Mouse (Mus musculus) CH12.LX (cell line): ENCODE measurements around the gene Fam126b. TPM values are rescaled to one million over a fixed set of nuclear protein-coding genes. Genes with fewer than 3 reads are reported as not detected.

Source experiments
- DNase-seq: peaks from one replicate; pipeline ENCODE4 v3.0.0-alpha.2; 2013; ENCODE audit errors: extremely low read depth
- H3K27ac ChIP-seq: 2 replicates; pipeline ENCODE4 v1.5.1; 2012; ENCODE audit warnings: low read depth, mild to moderate bottlenecking, control low read depth, moderate library complexity; ENCODE audit not compliant: insufficient read depth
- H3K27me3 ChIP-seq: replicated peaks from 2 replicates; pipeline ENCODE3; 2012; ENCODE audit warnings: inconsistent platforms
- H3K36me3 ChIP-seq, 2 experiments: replicated peaks in 1 of 2; 2 replicates each; pipeline versions ENCODE3 to v1.6.1; 2012; ENCODE audit warnings: inconsistent platforms in 1 of 2, low read length in 1 of 2, mild to moderate bottlenecking in 1 of 2, mixed read lengths in 1 of 2, moderate library complexity in 1 of 2; ENCODE audit not compliant: control insufficient read depth in 1 of 2, insufficient read depth in 1 of 2
- H3K4me1 ChIP-seq, 2 experiments: 2 replicates each; pipeline ENCODE4 v1.6.1; 2012; ENCODE audit warnings: inconsistent platforms in 1 of 2, moderate library complexity in 1 of 2; ENCODE audit not compliant: insufficient read depth in 2 of 2, control insufficient read depth in 1 of 2
- H3K4me2 ChIP-seq: 2 replicates; pipeline ENCODE4 v1.6.1; 2012; ENCODE audit warnings: low read depth, mild to moderate bottlenecking, control low read depth; ENCODE audit not compliant: poor library complexity, insufficient read depth, severe bottlenecking
- H3K4me3 ChIP-seq, 3 experiments: fragments of 150-350 bp in 1 of 3; sonication (generic) in 1 of 3; replicated peaks in 1 of 3; 2 replicates each; pipeline versions ENCODE3 to v1.5.1; 2011 to 2012; ENCODE audit warnings: low read depth in 2 of 3, low read length in 2 of 3, mild to moderate bottlenecking in 2 of 3, moderate library complexity in 2 of 3, control low read depth in 1 of 3, improper control_type of control experiment in 1 of 3, inconsistent platforms in 1 of 3, mixed read lengths in 1 of 3; ENCODE audit not compliant: poor library complexity in 1 of 3
- H3K79me2 ChIP-seq: replicated peaks from 2 replicates; pipeline ENCODE4 v1.6.1; 2012; ENCODE audit warnings: mild to moderate bottlenecking, moderate library complexity; ENCODE audit not compliant: control insufficient read depth, poor library complexity, insufficient read depth, severe bottlenecking; ENCODE audit errors: extremely low read depth
- H3K9ac ChIP-seq: 2 replicates; pipeline ENCODE4 v1.6.1; 2012; ENCODE audit warnings: low read depth, mild to moderate bottlenecking, control low read depth, moderate library complexity; ENCODE audit not compliant: insufficient read depth
- H3K9me3 ChIP-seq: replicated peaks from 2 replicates; pipeline ENCODE3; 2012; ENCODE audit warnings: low read length, inconsistent platforms, mixed read lengths
- BHLHE40 ChIP-seq: IDR thresholded peaks from 2 replicates; pipeline ENCODE4 v1.6.1; 2011; ENCODE audit warnings: mild to moderate bottlenecking, low read depth, low read length, improper control_type of control experiment
- CHD2 ChIP-seq: IDR thresholded peaks from 2 replicates; pipeline ENCODE4 v1.6.1; 2011; ENCODE audit warnings: low read length, improper control_type of control experiment
- CTCF ChIP-seq, 2 experiments: IDR thresholded peaks in 1 of 2; conservative IDR thresholded peaks in 1 of 2; 2 replicates each; pipeline ENCODE4 v1.5.1; 2011 to 2012; ENCODE audit warnings: low read depth in 2 of 2, low read length in 2 of 2, improper control_type of control experiment in 1 of 2, inconsistent platforms in 1 of 2, mild to moderate bottlenecking in 1 of 2, moderate library complexity in 1 of 2
- E2F4 ChIP-seq: IDR thresholded peaks from 2 replicates; pipeline ENCODE4 v1.6.1; 2011; ENCODE audit warnings: low read depth, low read length, improper control_type of control experiment; ENCODE audit not compliant: insufficient replicate concordance
- ELF1 ChIP-seq: IDR thresholded peaks from 2 replicates; pipeline ENCODE4 v1.6.1; 2014; ENCODE audit warnings: low read depth, mild to moderate bottlenecking, inconsistent platforms, low read length, improper control_type of control experiment
- EP300 ChIP-seq: IDR thresholded peaks from 2 replicates; pipeline ENCODE4 v1.6.1; 2011; ENCODE audit warnings: low read length, improper control_type of control experiment
- ETS1 ChIP-seq: conservative IDR thresholded peaks from 2 replicates; pipeline ENCODE4 v1.6.1; 2012; ENCODE audit warnings: low read depth, mild to moderate bottlenecking, inconsistent platforms, low read length, improper control_type of control experiment, moderate library complexity
- GABPA ChIP-seq: IDR thresholded peaks from 2 replicates; pipeline ENCODE4 v1.6.1; 2012; ENCODE audit warnings: low read depth, low read length, improper control_type of control experiment, inconsistent platforms; ENCODE audit not compliant: insufficient replicate concordance
- IRF4 ChIP-seq: IDR thresholded peaks from 2 replicates; pipeline ENCODE4 v1.6.1; 2014; ENCODE audit warnings: low read depth, mild to moderate bottlenecking, inconsistent platforms, low read length, improper control_type of control experiment
- JUND ChIP-seq: conservative IDR thresholded peaks from 2 replicates; pipeline ENCODE4 v1.6.1; 2011; ENCODE audit warnings: low read depth, low read length, improper control_type of control experiment
- KAT2A ChIP-seq: IDR thresholded peaks from 2 replicates; pipeline ENCODE4 v1.6.1; 2012; ENCODE audit warnings: low read length, improper control_type of control experiment, inconsistent platforms; ENCODE audit not compliant: insufficient replicate concordance
- MAZ ChIP-seq: IDR thresholded peaks from 2 replicates; pipeline ENCODE4 v1.6.1; 2012; ENCODE audit warnings: low read depth, mild to moderate bottlenecking, inconsistent platforms, low read length, improper control_type of control experiment, moderate library complexity
- MYC ChIP-seq: IDR thresholded peaks from 2 replicates; pipeline ENCODE4 v1.6.1; 2011; ENCODE audit warnings: low read depth, mild to moderate bottlenecking, improper control_type of control experiment, low read length
- PAX5 ChIP-seq: IDR thresholded peaks from 2 replicates; pipeline ENCODE4 v1.6.1; 2012; ENCODE audit warnings: low read length, inconsistent platforms, mixed read lengths
- POLR2A ChIP-seq: IDR thresholded peaks from 2 replicates; pipeline ENCODE4 v1.6.1; 2011; ENCODE audit warnings: low read depth, mild to moderate bottlenecking, improper control_type of control experiment, low read length
- RAD21 ChIP-seq: IDR thresholded peaks from 2 replicates; pipeline ENCODE4 v1.6.1; 2011; ENCODE audit warnings: low read depth, mild to moderate bottlenecking, low read length, improper control_type of control experiment, moderate library complexity
- RCOR1 ChIP-seq: conservative IDR thresholded peaks from 2 replicates; pipeline ENCODE4 v1.6.1; 2012; ENCODE audit warnings: low read depth, mild to moderate bottlenecking, inconsistent platforms, low read length, improper control_type of control experiment
- SMC3 ChIP-seq: IDR thresholded peaks from 2 replicates; pipeline ENCODE4 v1.6.1; 2011; ENCODE audit warnings: low read depth, low read length, improper control_type of control experiment
- UBTF ChIP-seq: IDR thresholded peaks from 2 replicates; pipeline ENCODE4 v1.6.1; 2012; ENCODE audit warnings: low read depth, mild to moderate bottlenecking, inconsistent platforms, low read length, improper control_type of control experiment, moderate library complexity
- USF1 ChIP-seq: IDR thresholded peaks from 2 replicates; pipeline ENCODE4 v1.6.1; 2014; ENCODE audit warnings: low read depth, mild to moderate bottlenecking, inconsistent platforms, low read length, improper control_type of control experiment
- USF2 ChIP-seq: conservative IDR thresholded peaks from 2 replicates; pipeline ENCODE4 v1.6.1; 2011; ENCODE audit warnings: low read depth, low read length, improper control_type of control experiment
- ZMIZ1 ChIP-seq: IDR thresholded peaks from 2 replicates; pipeline ENCODE4 v1.6.1; 2012; ENCODE audit warnings: low read depth, mild to moderate bottlenecking, inconsistent platforms, low read length, improper control_type of control experiment
- ZNF384 ChIP-seq: IDR thresholded peaks from 2 replicates; pipeline ENCODE4 v1.6.1; 2012; ENCODE audit warnings: low read depth, low read length, improper control_type of control experiment, inconsistent platforms
- dilution Hi-C: fragments of 300-500 bp; cut with MboI; formaldehyde crosslinking; loops from 2 replicates; pipeline ENCODE4 v1.14.3; 2020; ENCODE audit warnings: low sequenced_read_pairs; ENCODE audit not compliant: extremely low pct_unique_long_range_greater_than_20kb, extremely low pct_ligation_motif_present
- in situ Hi-C: fragments of 300-500 bp; cut with MboI; formaldehyde crosslinking; loops from 3 replicates; pipeline ENCODE4 v1.14.3; 2019; ENCODE audit warnings: low sequenced_read_pairs, low pct_ligation_motif_present, low pct_unique_long_range_greater_than_20kb, mixed read lengths
- polyA plus RNA-seq: library from polyadenylated mRNA; unstranded; fragments of >175 nt; gene quantifications from 2 replicates; pipeline ENCODE4 v1.2.1, GENCODE M21; 2012; ENCODE audit warnings: low read depth; ENCODE audit not compliant: insufficient read length
- total RNA-seq, 2 experiments: library from RNA; depleted of rRNA; stranded (reverse); fragments of 300-350 nt in 1 of 2; fragments of >200 nt in 1 of 2; gene quantifications; 2 replicates each; pipeline ENCODE4 v1.2.3; 2012 to 2014

The Fam126b gene
- total and polyA plus RNA-seq, 3 experiments: 3.6 to 5.5 (median 4.6) TPM

DNA sequence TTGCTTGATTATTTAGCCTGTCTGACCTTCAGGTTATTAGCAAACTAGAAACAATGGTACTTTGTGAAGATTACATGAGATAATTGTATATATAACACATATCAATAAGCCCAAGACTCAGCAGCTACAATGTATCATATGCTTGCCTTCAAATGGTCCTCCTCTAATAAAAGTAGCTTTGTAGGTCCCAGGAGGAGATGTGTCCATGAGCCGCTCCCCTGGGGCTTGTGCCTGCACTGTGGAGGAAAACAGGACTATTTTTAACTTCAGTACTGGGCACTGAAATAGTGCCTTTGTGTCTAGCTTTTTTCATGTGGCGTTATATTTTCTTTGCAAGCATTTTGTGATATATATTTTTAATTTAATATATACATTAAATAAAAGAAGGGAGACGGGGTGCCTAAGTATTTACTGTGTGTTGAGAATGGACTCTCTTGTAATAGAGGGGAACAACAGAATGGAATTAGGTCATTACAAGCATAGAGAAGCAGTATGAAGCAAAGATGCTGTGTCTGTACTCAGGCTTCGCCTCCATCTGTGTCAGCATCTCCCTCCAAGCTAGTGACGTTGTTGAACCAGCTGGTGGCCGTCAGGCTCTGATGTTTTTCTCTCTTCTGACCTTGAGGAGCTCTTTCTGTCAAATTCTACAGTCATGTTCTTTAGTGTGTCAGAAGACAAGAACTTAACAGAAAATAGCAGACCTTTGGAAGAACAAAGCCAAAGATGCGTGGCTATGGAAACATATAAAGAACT, 36.0 kb upstream of the Fam126b start:
- in situ Hi-C loops (no loop called here), dilution Hi-C loops (no loop called here)
- H3K9me3 ChIP-seq: peaks cover 4% of the 10 kb centered on the region
- TF ChIP-seq CHD2: no peak
- TF ChIP-seq MAZ: no peak
- TF ChIP-seq RAD21: no peak
- TF ChIP-seq BHLHE40: no peak
- TF ChIP-seq EP300: no peak
- no peak for TF ChIP-seq ZMIZ1
- no peak for TF ChIP-seq USF2
- no peak for TF ChIP-seq E2F4
- no peak for TF ChIP-seq ZNF384
- TF ChIP-seq JUND: no peak
- no peak for TF ChIP-seq ELF1
- TF ChIP-seq PAX5: no peak
- no peak for TF ChIP-seq KAT2A
- H3K4me3 ChIP-seq: no peak overlapping the region
- H3K27ac ChIP-seq: no peak overlapping the region
- no peaks in the 10 kb centered on the region for H3K79me2 ChIP-seq
- no peak overlapping the region for H3K4me2 ChIP-seq
- H3K36me3 ChIP-seq: no peaks in the 10 kb centered on the region
- no peak for DNase-seq
- H3K27me3 ChIP-seq: peaks cover 16% of the 10 kb centered on the region
- no peak overlapping the region for H3K9ac ChIP-seq
- H3K4me1 ChIP-seq: peaks cover 0 to 8% of the 10 kb centered on the region in 2 experiments; a peak in 2 of 4 replicates

- Histone ChIP-seq H3K9ac (no peak overlapping the region), H3K27me3 (peaks cover 13% of the 10 kb centered on the region), H3K36me3 (no peaks in the 10 kb centered on the region), H3K27ac (no peak overlapping the region), H3K9me3 (peaks cover 4% of the 10 kb centered on the region), H3K79me2 (no peaks in the 10 kb centered on the region), H3K4me3 (no peak overlapping the region), H3K4me1 (peaks cover 0 to 8% of the 10 kb centered on the region in 2 experiments; a peak in 2 of 4 replicates), H3K4me2 (no peak overlapping the region)
- DNase-seq: no peak
- no peak for TF ChIP-seq PAX5
- TF ChIP-seq MAZ: no peak
- no peak for TF ChIP-seq CTCF (conservative IDR thresholded peaks at IDR 0.05 in 1 of 2, IDR thresholded peaks at IDR 0.05 in 1 of 2; ENCODE audit: low read depth in 2 of 2, low read length in 2 of 2)
- no peak for TF ChIP-seq SMC3
- no peak for TF ChIP-seq RAD21
- no peak for TF ChIP-seq POLR2A
- no peak for TF ChIP-seq IRF4
- no peak for TF ChIP-seq USF2
- TF ChIP-seq RCOR1: no peak
- no peak for TF ChIP-seq ETS1
- no peak for TF ChIP-seq UBTF
- TF ChIP-seq MYC: no peak
- TF ChIP-seq USF1: no peak
- TF ChIP-seq KAT2A: no peak
- TF ChIP-seq GABPA: no peak
- in situ Hi-C loops: no loop called here
- dilution Hi-C loops: no loop called here
Measured at GRCm38 (mm10) chr1:58621251-58621650, 35.1 kb upstream of the Fam126b start.
